Mouse (Mus musculus): ENCODE results near the gene Scamp1.

Gene Scamp1

GRCm38 (mm10) chr13:94279420-94279819 lies 6.2 kb downstream of the Scamp1 start:
- in situ Hi-C loops (cut with MboI, MseI) = no loop called here

- in situ Hi-C loops (cut with MboI, MseI) = no loop called here
Measured at GRCm38 (mm10) chr13:94271284-94271683, 14.4 kb downstream of the Scamp1 start.

- in situ Hi-C loops (cut with MboI, MseI) = no loop called here
Measured at GRCm38 (mm10) chr13:94268201-94268600, 17.5 kb downstream of the Scamp1 start.

- in situ Hi-C loops (cut with MboI, MseI) = no loop called here
Measured at GRCm38 (mm10) chr13:94267190-94267589, 18.5 kb downstream of the Scamp1 start.

GRCm38 (mm10) chr13:94266530-94266929 lies 19.1 kb downstream of the Scamp1 start:
- in situ Hi-C loops (cut with MboI, MseI) = no loop called here

GRCm38 (mm10) chr13:94265291-94265690 lies 20.4 kb downstream of the Scamp1 start:
- in situ Hi-C loops (cut with MboI, MseI) = no loop called here

- in situ Hi-C loops (cut with MboI, MseI) = no loop called here
Measured at GRCm38 (mm10) chr13:94263943-94264342, 21.7 kb downstream of the Scamp1 start.

- in situ Hi-C loops (cut with MboI, MseI) = no loop called here
Measured at GRCm38 (mm10) chr13:94262551-94262950, 23.1 kb downstream of the Scamp1 start.

- in situ Hi-C loops (cut with MboI, MseI) = no loop called here
Measured at GRCm38 (mm10) chr13:94261624-94262023, 24.0 kb downstream of the Scamp1 start.

GRCm38 (mm10) chr13:94260961-94261360 lies 24.7 kb downstream of the Scamp1 start:
- in situ Hi-C loops (cut with MboI, MseI) = no loop called here

- in situ Hi-C loops (cut with MboI, MseI) = no loop called here
Measured at GRCm38 (mm10) chr13:94259210-94259609, 26.4 kb downstream of the Scamp1 start.

- in situ Hi-C loops (cut with MboI, MseI) = no loop called here
Measured at GRCm38 (mm10) chr13:94258530-94258929, 27.1 kb downstream of the Scamp1 start.

- in situ Hi-C loops (cut with MboI, MseI) = no loop called here
Measured at GRCm38 (mm10) chr13:94257711-94258110, 27.9 kb downstream of the Scamp1 start.

GRCm38 (mm10) chr13:94255176-94255575 lies 30.5 kb downstream of the Scamp1 start:
- in situ Hi-C loops (cut with MboI, MseI) = no loop called here

GRCm38 (mm10) chr13:94254286-94254685 lies 31.4 kb downstream of the Scamp1 start:
- in situ Hi-C loops (cut with MboI, MseI) = no loop called here

GRCm38 (mm10) chr13:94253052-94253451 lies 32.6 kb downstream of the Scamp1 start:
- in situ Hi-C loops (cut with MboI, MseI) = no loop called here

GRCm38 (mm10) chr13:94250761-94251160 lies 34.9 kb downstream of the Scamp1 start:
- in situ Hi-C loops (cut with MboI, MseI) = no loop called here

- in situ Hi-C loops (cut with MboI, MseI) = no loop called here
Measured at GRCm38 (mm10) chr13:94250188-94250587, 35.5 kb downstream of the Scamp1 start.

- in situ Hi-C loops (cut with MboI, MseI) = no loop called here
Measured at GRCm38 (mm10) chr13:94242897-94243296, 42.8 kb downstream of the Scamp1 start.

GRCm38 (mm10) chr13:94241892-94242524 lies 43.6 kb downstream of the Scamp1 start:
- in situ Hi-C loops (cut with MboI, MseI) = no loop called here

GRCm38 (mm10) chr13:94240873-94241272 lies 44.8 kb downstream of the Scamp1 start:
- in situ Hi-C loops (cut with MboI, MseI) = no loop called here

GRCm38 (mm10) chr13:94240111-94240510 lies 45.5 kb downstream of the Scamp1 start:
- in situ Hi-C loops (cut with MboI, MseI) = no loop called here

GRCm38 (mm10) chr13:94239488-94239887 lies 46.2 kb downstream of the Scamp1 start:
- in situ Hi-C loops (cut with MboI, MseI) = no loop called here

GRCm38 (mm10) chr13:94231871-94232270 lies 53.8 kb downstream of the Scamp1 start:
- in situ Hi-C loops (cut with MboI, MseI) = no loop called here

All from regulatory T cell (primary cell).